Mouse (Mus musculus): ENCODE measurements at regions not wholly inside any gene's neighbourhood (a gene's known extent, or its start where the extent isn't known, plus 50 kb on each side); places are given as distances from the start of the nearest gene placed in this dataset.

- ATAC-seq, result no peak
Measured at GRCm38 (mm10) chr15:64622591-64622990, 194.9 kb upstream of the Gm21798 start.

GRCm38 (mm10) chr15:64626359-64626758 lies 191.1 kb upstream of the Gm21798 start:
- ATAC-seq, result no peak

GRCm38 (mm10) chr15:64627258-64627657 lies 190.2 kb upstream of the Gm21798 start:
- ATAC-seq, result peak; percentile 46

All from inflammation-experienced regulatory T-cells, adult 6 months (primary cell).